Mouse (Mus musculus): ENCODE data around the gene Tet2. TPM values are rescaled to one million over a fixed set of nuclear protein-coding genes. Genes with fewer than 3 reads are reported as not detected.

The Tet2 gene
- total RNA-seq, 1 experiment from 2014 or later: 135 TPM

Other genes starting within 250 kb of the Tet2 start
- gene Ppa2, start 235.0 kb downstream of the Tet2 start, total RNA-seq (2017): 18.8 to 39.6 TPM (median 24.8 TPM) in 3 replicates

Measured in monocyte, adult 5-6 weeks (primary cell).